Mouse (Mus musculus) midbrain, embryonic 14.5 days (tissue): Measurements from ENCODE around the gene Tes. TPM values are rescaled to one million over a fixed set of nuclear protein-coding genes. Genes with fewer than 3 reads are reported as not detected.

ENCODE experiments used
- ATAC-seq: fragments of 200-750 bp; cut with Nextera tagmentation; 2 replicates; pipeline ENCODE4 v1.8.0; 2017; ENCODE audit warnings: moderate number of reproducible peaks, moderate library complexity; ENCODE audit not compliant: low FRiP score, low TSS enrichment
- DNase-seq: peaks from one replicate; pipeline ENCODE4 v3.0.0-alpha.2; 2015
- H3K27ac ChIP-seq: fragments of 300-500 bp; sonication (generic); replicated peaks from 2 replicates; pipeline ENCODE4 v1.5.1; 2014; ENCODE audit warnings: mild to moderate bottlenecking, low read depth, low read length, moderate library complexity
- H3K27me3 ChIP-seq: fragments of 300-500 bp; sonication (generic); 2 replicates; pipeline ENCODE4 v1.6.1; 2014; ENCODE audit warnings: low read length, control low read depth, mixed read lengths; ENCODE audit not compliant: control insufficient read depth, insufficient read depth
- H3K36me3 ChIP-seq: fragments of 300-500 bp; sonication (generic); 2 replicates; pipeline ENCODE4 v1.6.1; 2014; ENCODE audit warnings: low read length, control low read depth; ENCODE audit not compliant: control insufficient read depth, insufficient read depth
- H3K4me1 ChIP-seq: fragments of 300-500 bp; sonication (generic); 2 replicates; pipeline ENCODE4 v1.6.1; 2014; ENCODE audit warnings: mild to moderate bottlenecking, antibody characterized with exemption, low read length, control low read depth; ENCODE audit not compliant: control insufficient read depth, insufficient read depth
- H3K4me2 ChIP-seq: fragments of 300-500 bp; sonication (generic); 2 replicates; pipeline ENCODE4 v1.6.1; 2014; ENCODE audit warnings: mild to moderate bottlenecking, low read length, moderate library complexity
- H3K4me3 ChIP-seq: fragments of 300-500 bp; sonication (generic); replicated peaks from 2 replicates; pipeline ENCODE4 v1.5.1; 2014; ENCODE audit warnings: low read depth, low read length
- H3K9ac ChIP-seq: fragments of 300-500 bp; sonication (generic); replicated peaks from 2 replicates; pipeline ENCODE4 v1.6.1; 2014; ENCODE audit warnings: mild to moderate bottlenecking, low read length, moderate library complexity
- H3K9me3 ChIP-seq: fragments of 300-500 bp; sonication (generic); 2 replicates; pipeline ENCODE4 v1.6.1; 2016; ENCODE audit warnings: low read length, control low read depth, mixed read lengths; ENCODE audit not compliant: control insufficient read depth
- WGBS: fragments of 180-500 bp; shearing (Covaris S2); extraction: QIAGEN DNeasy Blood & Tissue Kit; methylation state at CpG from one replicate; pipeline ENCODE4 v1.1.7; 2014; 5-methylcytosine and 5-hydroxymethylcytosine counted together
- polyA plus RNA-seq: library from polyadenylated mRNA; unstranded; fragments of >200 nt; fragmentation: Nextera tagmentation; extraction: Ambion mirVana; gene quantifications from 2 replicates; pipeline ENCODE4 v1.2.1, GENCODE M21; 2014

The Tes gene
- polyA plus RNA-seq, 1 experiment from 2014 or later, result 32.8 TPM

- Histone ChIP-seq H3K4me3 (no peak overlapping the region), H3K4me2 (no peak overlapping the region), H3K36me3 (no peaks in the 10 kb centered on the region), H3K9ac (no peak overlapping the region), H3K9me3 (no peaks in the 10 kb centered on the region), H3K27ac (no peak overlapping the region), H3K27me3 (no peaks in the 10 kb centered on the region), H3K4me1 (no peaks in the 10 kb centered on the region)
- DNase-seq, result no peak
- 96% methylated on average over 3 of the region's 3 CpGs for WGBS
- no peak for ATAC-seq
Measured at GRCm38 (mm10) chr6:17071899-17072298, 7.0 kb downstream of the Tes start.

- ATAC-seq (no peak), DNase-seq (no peak)
- no peaks in the 10 kb centered on the region for H3K27me3 ChIP-seq
- H3K9me3 ChIP-seq, result no peaks in the 10 kb centered on the region
- H3K9ac ChIP-seq, result no peak overlapping the region
- H3K4me2 ChIP-seq, result no peak overlapping the region
- no peaks in the 10 kb centered on the region for H3K36me3 ChIP-seq
- no peak overlapping the region for H3K27ac ChIP-seq
- 93% methylated on average over 5 of the region's 5 CpGs for WGBS
- H3K4me1 ChIP-seq, result no peaks in the 10 kb centered on the region
- H3K4me3 ChIP-seq, result no peak overlapping the region
Measured at GRCm38 (mm10) chr6:17072338-17072737, 7.4 kb downstream of the Tes start.

DNA sequence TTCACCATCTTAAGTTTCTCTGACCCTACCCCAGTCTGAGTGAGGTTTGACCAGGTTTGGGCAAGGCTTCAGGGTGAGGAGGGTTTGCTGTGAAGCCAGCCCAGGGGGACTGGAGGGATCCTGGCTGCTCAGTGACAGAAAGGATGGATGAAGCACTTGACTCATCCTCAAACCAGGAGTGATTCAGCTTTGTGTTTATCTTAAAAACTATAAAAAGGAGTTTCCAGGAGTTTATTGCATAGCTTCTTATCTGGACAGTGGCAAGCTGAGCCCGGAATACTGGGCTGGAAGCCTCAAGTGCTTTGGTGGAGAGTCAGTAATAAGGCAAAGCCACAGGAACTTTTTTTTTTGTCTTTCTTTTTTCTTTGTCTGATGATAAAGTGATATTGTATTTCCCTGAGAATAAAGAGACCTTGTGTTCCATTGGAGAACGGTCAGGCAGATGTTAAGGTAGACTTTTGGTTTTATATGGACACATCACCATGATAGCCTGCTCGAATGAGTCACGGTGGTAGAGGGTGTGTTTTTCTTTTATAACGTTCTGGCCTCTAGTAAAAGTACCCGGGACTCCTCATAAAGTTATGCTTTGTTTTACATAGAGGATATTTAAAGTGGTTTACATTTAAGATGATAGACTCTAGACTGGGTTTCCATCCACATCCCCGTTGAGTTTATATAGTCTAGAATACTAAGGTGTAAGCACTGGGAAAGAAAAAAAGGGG is 8.0 kb downstream of the Tes start:
- H3K9me3 ChIP-seq, result no peaks in the 10 kb centered on the region
- WGBS, result 92% methylated on average over 7 of the region's 7 CpGs

GRCm38 (mm10) chr6:17077270-17077669 is 12.3 kb downstream of the Tes start:
- 57% methylated on average over 9 of the region's 9 CpGs for WGBS
- DNase-seq (no peak), ATAC-seq (no peak)
- Histone ChIP-seq H3K9ac (no peak overlapping the region), H3K27ac (no peak overlapping the region), H3K9me3 (no peaks in the 10 kb centered on the region), H3K27me3 (no peaks in the 10 kb centered on the region), H3K4me3 (no peak overlapping the region), H3K36me3 (no peaks in the 10 kb centered on the region), H3K4me1 (no peaks in the 10 kb centered on the region), H3K4me2 (no peak overlapping the region)

More for the DNA sequence above, 8.0 kb downstream of the Tes start:
- ATAC-seq, result no peak
- DNase-seq, result no peak
- H3K4me1 ChIP-seq, result no peaks in the 10 kb centered on the region
- no peaks in the 10 kb centered on the region for H3K27me3 ChIP-seq
- no peaks in the 10 kb centered on the region for H3K36me3 ChIP-seq
- H3K27ac ChIP-seq, result no peak overlapping the region
- H3K4me2 ChIP-seq, result no peak overlapping the region
- H3K9ac ChIP-seq, result no peak overlapping the region
- H3K4me3 ChIP-seq, result no peak overlapping the region

DNA sequence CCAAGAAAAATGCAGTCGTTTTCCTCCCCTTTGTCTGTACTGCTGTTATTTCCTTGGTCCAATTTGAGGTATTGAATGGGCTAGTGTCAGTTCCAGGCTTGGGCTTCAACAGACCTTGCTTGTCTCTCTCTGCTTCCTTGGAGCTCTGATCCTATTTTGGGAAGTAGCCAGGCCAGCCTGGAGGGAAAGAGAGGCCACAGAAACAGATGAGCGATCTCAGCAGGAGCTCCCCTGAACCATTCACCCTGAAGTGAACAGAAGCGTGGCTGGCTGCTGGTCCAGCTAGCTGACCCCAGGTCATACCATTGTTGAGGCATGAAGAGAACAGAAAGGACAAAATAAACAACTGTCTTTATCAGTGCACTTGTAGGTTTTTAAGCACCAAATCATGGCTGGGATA is 12.8 kb downstream of the Tes start:
- no peaks in the 10 kb centered on the region for H3K9me3 ChIP-seq
- H3K4me2 ChIP-seq, result no peak overlapping the region
- H3K4me1 ChIP-seq, result no peaks in the 10 kb centered on the region
- no peaks in the 10 kb centered on the region for H3K36me3 ChIP-seq
- H3K4me3 ChIP-seq, result no peak overlapping the region
- 14% methylated on average over 3 of the region's 3 CpGs for WGBS
- DNase-seq, result no peak
- H3K27me3 ChIP-seq, result no peaks in the 10 kb centered on the region
- no peak overlapping the region for H3K9ac ChIP-seq
- no peak overlapping the region for H3K27ac ChIP-seq
- ATAC-seq, result no peak

- H3K27me3 ChIP-seq, result no peaks in the 10 kb centered on the region
- ATAC-seq, result no peak
- no peak overlapping the region for H3K4me2 ChIP-seq
- 53% methylated on average over 5 of the region's 5 CpGs for WGBS
- H3K4me1 ChIP-seq, result no peaks in the 10 kb centered on the region
- H3K36me3 ChIP-seq, result no peaks in the 10 kb centered on the region
- no peak for DNase-seq
- H3K4me3 ChIP-seq, result no peak overlapping the region
- no peak overlapping the region for H3K27ac ChIP-seq
- no peaks in the 10 kb centered on the region for H3K9me3 ChIP-seq
- no peak overlapping the region for H3K9ac ChIP-seq
Measured at GRCm38 (mm10) chr6:17079304-17079703, 14.4 kb downstream of the Tes start.

GRCm38 (mm10) chr6:17079826-17080225 is 14.9 kb downstream of the Tes start:
- H3K36me3 ChIP-seq, result no peaks in the 10 kb centered on the region
- H3K4me3 ChIP-seq, result no peak overlapping the region
- H3K4me2 ChIP-seq, result no peak overlapping the region
- H3K27ac ChIP-seq, result no peak overlapping the region
- ATAC-seq (no peak), DNase-seq (no peak)
- no peak overlapping the region for H3K9ac ChIP-seq
- H3K27me3 ChIP-seq, result no peaks in the 10 kb centered on the region
- WGBS, result 67% methylated on average over 5 of the region's 5 CpGs
- H3K4me1 ChIP-seq, result no peaks in the 10 kb centered on the region
- no peaks in the 10 kb centered on the region for H3K9me3 ChIP-seq

- Histone ChIP-seq H3K4me3 (no peak overlapping the region), H3K36me3 (no peaks in the 10 kb centered on the region), H3K4me2 (no peak overlapping the region), H3K27ac (no peak overlapping the region), H3K9ac (no peak overlapping the region), H3K27me3 (no peaks in the 10 kb centered on the region), H3K9me3 (no peaks in the 10 kb centered on the region), H3K4me1 (no peaks in the 10 kb centered on the region)
- no peak for DNase-seq
- ATAC-seq, result no peak
- WGBS, result 92% methylated on average over 4 of the region's 4 CpGs
Measured at GRCm38 (mm10) chr6:17082238-17082637, 17.3 kb downstream of the Tes start.

- no peak overlapping the region for H3K9ac ChIP-seq
- WGBS, result 89% methylated on average over 5 of the region's 5 CpGs
- no peak overlapping the region for H3K27ac ChIP-seq
- no peak overlapping the region for H3K4me2 ChIP-seq
- H3K9me3 ChIP-seq, result no peaks in the 10 kb centered on the region
- H3K36me3 ChIP-seq, result no peaks in the 10 kb centered on the region
- no peaks in the 10 kb centered on the region for H3K27me3 ChIP-seq
- H3K4me3 ChIP-seq, result no peak overlapping the region
- DNase-seq, result no peak
- ATAC-seq, result no peak
- no peaks in the 10 kb centered on the region for H3K4me1 ChIP-seq
Measured at GRCm38 (mm10) chr6:17082800-17083199, 17.9 kb downstream of the Tes start.
